Mouse (Mus musculus): ENCODE results near the gene Draxin. TPM values are rescaled to one million over a fixed set of nuclear protein-coding genes. Genes with fewer than 3 reads are reported as not detected.

Draxin gene
- total and polyA plus RNA-seq, 3 experiments: 0.04 TPM; not detected in 2

DNA sequence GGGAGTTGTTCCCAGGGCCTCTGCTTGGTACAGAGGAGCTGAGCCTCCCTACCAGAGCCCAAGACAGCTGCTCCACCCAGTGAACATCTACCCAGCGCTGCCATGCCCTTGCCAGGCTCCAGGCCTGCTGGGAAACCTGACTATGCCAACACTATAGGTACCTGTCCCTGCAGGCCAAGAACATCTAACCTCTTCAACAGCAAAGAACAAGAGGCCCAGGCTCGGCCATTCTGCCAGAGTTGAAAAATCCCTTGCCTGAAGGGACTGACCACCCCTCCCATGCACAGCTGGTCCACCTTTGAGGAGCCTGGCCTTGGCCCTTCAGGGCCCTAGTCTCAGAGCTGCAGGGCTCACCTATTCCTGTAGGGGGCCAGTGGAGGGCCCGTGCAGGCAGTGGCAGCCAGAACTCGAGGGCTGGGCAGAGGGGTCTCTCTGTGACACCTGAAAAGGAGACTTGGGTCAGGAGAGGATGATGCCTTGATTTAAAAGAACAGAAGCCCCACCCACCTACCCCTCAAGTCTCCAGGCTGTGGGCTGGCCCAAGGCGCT, 72.8 kb downstream of the Draxin start:
- H3K4me3 ChIP-seq (replicated peaks in 1 of 3; ENCODE audit: low read depth in 2 of 3, low read length in 2 of 3, poor library complexity in 1 of 3): no peak overlapping the region
- dilution Hi-C loops (cut with MboI; ENCODE audit: extremely low pct_ligation_motif_present, extremely low pct_unique_long_range_greater_than_20kb, low sequenced_read_pairs) (no loop called here), in situ Hi-C loops (cut with MboI; ENCODE audit: low pct_ligation_motif_present, low pct_unique_long_range_greater_than_20kb, low sequenced_read_pairs) (no loop called here)
- no peaks in the 10 kb centered on the region for H3K27me3 ChIP-seq (replicated peaks)
- no peak for DNase-seq (ENCODE audit: extremely low read depth)
- no peak overlapping the region for H3K4me2 ChIP-seq (ENCODE audit: insufficient read depth, low read depth, poor library complexity, severe bottlenecking)
- H3K79me2 ChIP-seq (replicated peaks; ENCODE audit: control insufficient read depth, extremely low read depth, insufficient read depth, poor library complexity, severe bottlenecking): no peaks in the 10 kb centered on the region
- no peak for TF ChIP-seq RCOR1 (conservative IDR thresholded peaks at IDR 0.05; ENCODE audit: low read depth, low read length)
- peak in 1 of 2 experiments; percentile 39; a peak in 2 of 4 replicates for TF ChIP-seq CTCF (conservative IDR thresholded peaks at IDR 0.05 in 1 of 2, IDR thresholded peaks at IDR 0.05 in 1 of 2; ENCODE audit: low read depth in 2 of 2, low read length in 2 of 2)
- H3K9ac ChIP-seq (ENCODE audit: insufficient read depth, low read depth): no peak overlapping the region
- H3K9me3 ChIP-seq (replicated peaks; ENCODE audit: low read length): no peaks in the 10 kb centered on the region
- peaks cover 65 to 78% of the 10 kb centered on the region in 2 experiments for H3K36me3 ChIP-seq (replicated peaks in 1 of 2; ENCODE audit: control insufficient read depth in 1 of 2, insufficient read depth in 1 of 2, low read length in 1 of 2)
- no peak overlapping the region for H3K27ac ChIP-seq (ENCODE audit: insufficient read depth, low read depth)
- H3K4me1 ChIP-seq (ENCODE audit: control insufficient read depth in 1 of 2, insufficient read depth in 2 of 2): peaks cover 5 to 32% of the 10 kb centered on the region in 2 experiments; a peak in 3 of 4 replicates

DNA sequence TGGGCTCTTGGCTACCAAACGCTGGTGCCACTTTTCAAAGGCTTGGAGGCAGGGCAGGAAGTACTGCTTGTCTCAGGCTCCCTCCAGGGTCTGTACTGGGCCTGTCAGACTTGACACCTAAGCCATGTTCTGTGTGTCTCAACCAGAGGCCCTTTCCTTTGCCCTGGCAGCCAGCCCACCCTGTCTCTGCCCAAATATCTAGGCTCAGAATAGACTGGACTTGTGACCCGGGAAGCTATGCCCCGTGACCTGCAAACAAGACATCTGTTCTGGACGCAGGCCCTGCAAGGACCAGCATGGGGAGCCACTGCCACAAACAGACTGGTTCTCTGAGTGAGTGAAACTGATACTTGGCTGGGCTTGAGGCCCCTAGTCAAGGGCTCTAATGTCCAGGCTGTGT, 73.7 kb downstream of the Draxin start:
- Histone ChIP-seq H3K79me2 (replicated peaks; ENCODE audit: control insufficient read depth, extremely low read depth, insufficient read depth, poor library complexity, severe bottlenecking) (no peaks in the 10 kb centered on the region), H3K4me1 (ENCODE audit: control insufficient read depth in 1 of 2, insufficient read depth in 2 of 2) (peaks cover 5 to 27% of the 10 kb centered on the region in 2 experiments; a peak in 3 of 4 replicates), H3K4me3 (replicated peaks in 1 of 3; ENCODE audit: low read depth in 2 of 3, low read length in 2 of 3, poor library complexity in 1 of 3) (no peak overlapping the region), H3K9ac (ENCODE audit: insufficient read depth, low read depth) (no peak overlapping the region), H3K4me2 (ENCODE audit: insufficient read depth, low read depth, poor library complexity, severe bottlenecking) (no peak overlapping the region), H3K27me3 (replicated peaks) (no peaks in the 10 kb centered on the region), H3K36me3 (replicated peaks in 1 of 2; ENCODE audit: control insufficient read depth in 1 of 2, insufficient read depth in 1 of 2, low read length in 1 of 2) (peaks cover 75 to 87% of the 10 kb centered on the region in 2 experiments), H3K9me3 (replicated peaks; ENCODE audit: low read length) (no peaks in the 10 kb centered on the region), H3K27ac (ENCODE audit: insufficient read depth, low read depth) (no peak overlapping the region)
- DNase-seq (ENCODE audit: extremely low read depth): no peak
- no peak for TF ChIP-seq TBP (conservative IDR thresholded peaks at IDR 0.05; ENCODE audit: low read depth, low read length)
- 0 out of 2 replicates have a peak, but pooled peaks have one; percentile 14 for TF ChIP-seq TCF12 (IDR thresholded peaks at IDR 0.05; ENCODE audit: low read depth, low read length)
- peak; percentile 39; the same call in 1 of the 2 replicates for TF ChIP-seq IRF4 (IDR thresholded peaks at IDR 0.05; ENCODE audit: low read depth, low read length)
- dilution Hi-C loops (cut with MboI; ENCODE audit: extremely low pct_ligation_motif_present, extremely low pct_unique_long_range_greater_than_20kb, low sequenced_read_pairs): no loop called here
- in situ Hi-C loops (cut with MboI; ENCODE audit: low pct_ligation_motif_present, low pct_unique_long_range_greater_than_20kb, low sequenced_read_pairs): no loop called here

DNA sequence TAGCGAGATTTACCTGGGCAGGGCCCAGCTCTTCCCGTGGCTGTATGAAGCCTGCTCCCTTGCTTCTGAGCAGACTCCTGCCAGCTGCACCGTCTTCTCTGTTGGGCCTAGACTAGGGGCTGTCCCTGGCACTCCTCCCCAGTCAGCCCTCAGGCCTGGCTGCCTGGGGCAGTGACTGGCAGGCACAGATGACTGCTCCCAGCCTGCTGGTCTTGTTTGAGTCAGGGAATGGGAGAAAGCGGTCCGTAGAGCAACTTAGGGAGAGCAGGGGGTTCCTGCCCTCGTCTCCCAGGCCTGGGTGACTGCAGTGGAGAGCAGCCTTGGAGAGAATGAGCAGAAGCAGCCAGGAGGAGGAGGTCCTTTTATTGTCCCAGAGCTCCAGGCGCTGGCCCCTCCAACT, 74.3 kb downstream of the Draxin start:
- H3K9ac ChIP-seq (ENCODE audit: insufficient read depth, low read depth): no peak overlapping the region
- in situ Hi-C loops (cut with MboI; ENCODE audit: low pct_ligation_motif_present, low pct_unique_long_range_greater_than_20kb, low sequenced_read_pairs): no loop called here
- H3K36me3 ChIP-seq (replicated peaks in 1 of 2; ENCODE audit: control insufficient read depth in 1 of 2, insufficient read depth in 1 of 2, low read length in 1 of 2): peaks cover 80 to 93% of the 10 kb centered on the region in 2 experiments
- no peak overlapping the region for H3K4me3 ChIP-seq (replicated peaks in 1 of 3; ENCODE audit: low read depth in 2 of 3, low read length in 2 of 3, poor library complexity in 1 of 3)
- H3K79me2 ChIP-seq (replicated peaks; ENCODE audit: control insufficient read depth, extremely low read depth, insufficient read depth, poor library complexity, severe bottlenecking): no peaks in the 10 kb centered on the region
- peaks cover 5 to 26% of the 10 kb centered on the region in 2 experiments; a peak in 3 of 4 replicates for H3K4me1 ChIP-seq (ENCODE audit: control insufficient read depth in 1 of 2, insufficient read depth in 2 of 2)
- TF ChIP-seq KAT2A (IDR thresholded peaks at IDR 0.05; ENCODE audit: insufficient replicate concordance, low read length): no peak
- no peak for TF ChIP-seq CHD2 (IDR thresholded peaks at IDR 0.05; ENCODE audit: low read length)
- no peak for TF ChIP-seq MAFK (IDR thresholded peaks at IDR 0.05; ENCODE audit: insufficient replicate concordance, low read length)
- no peak for TF ChIP-seq NRF1 (IDR thresholded peaks at IDR 0.05; ENCODE audit: low read depth, low read length)
- no peak for TF ChIP-seq BHLHE40 (IDR thresholded peaks at IDR 0.05; ENCODE audit: low read depth, low read length)
- TF ChIP-seq JUND (conservative IDR thresholded peaks at IDR 0.05; ENCODE audit: low read depth, low read length): no peak
- TF ChIP-seq NELFE (IDR thresholded peaks at IDR 0.05; ENCODE audit: low read depth, low read length): no peak
- no peak for TF ChIP-seq POLR2A (IDR thresholded peaks at IDR 0.05; ENCODE audit: low read depth, low read length)
- no peak for TF ChIP-seq GABPA (IDR thresholded peaks at IDR 0.05; ENCODE audit: insufficient replicate concordance, low read depth, low read length)
- no peak for TF ChIP-seq POLR2AphosphoS2 (IDR thresholded peaks at IDR 0.05; ENCODE audit: low read depth, low read length)
- no peak for TF ChIP-seq ZMIZ1 (IDR thresholded peaks at IDR 0.05; ENCODE audit: low read depth, low read length)
- no peak for TF ChIP-seq MEF2A (IDR thresholded peaks at IDR 0.05; ENCODE audit: borderline replicate concordance, low read depth, low read length)
- no peak for TF ChIP-seq JUN (IDR thresholded peaks at IDR 0.05; ENCODE audit: insufficient read depth, low read depth, low read length)
- no peaks in the 10 kb centered on the region for H3K9me3 ChIP-seq (replicated peaks; ENCODE audit: low read length)
- DNase-seq (ENCODE audit: extremely low read depth): no peak
- H3K4me2 ChIP-seq (ENCODE audit: insufficient read depth, low read depth, poor library complexity, severe bottlenecking): no peak overlapping the region
- no peaks in the 10 kb centered on the region for H3K27me3 ChIP-seq (replicated peaks)
- dilution Hi-C loops (cut with MboI; ENCODE audit: extremely low pct_ligation_motif_present, extremely low pct_unique_long_range_greater_than_20kb, low sequenced_read_pairs): no loop called here
- H3K27ac ChIP-seq (ENCODE audit: insufficient read depth, low read depth): no peak overlapping the region
